Mouse (Mus musculus): Measurements from ENCODE around the gene Otub2. TPM values are rescaled to one million over a fixed set of nuclear protein-coding genes. Genes with fewer than 3 reads are reported as not detected.

Otub2 gene
- polyA plus RNA-seq, 2 experiments from 2014 or later: 1.7 TPM

- ATAC-seq: no peak
These were observed 56.6 kb downstream of the Otub2 start for GRCm38 (mm10) chr12:103445060-103445459.

DNA sequence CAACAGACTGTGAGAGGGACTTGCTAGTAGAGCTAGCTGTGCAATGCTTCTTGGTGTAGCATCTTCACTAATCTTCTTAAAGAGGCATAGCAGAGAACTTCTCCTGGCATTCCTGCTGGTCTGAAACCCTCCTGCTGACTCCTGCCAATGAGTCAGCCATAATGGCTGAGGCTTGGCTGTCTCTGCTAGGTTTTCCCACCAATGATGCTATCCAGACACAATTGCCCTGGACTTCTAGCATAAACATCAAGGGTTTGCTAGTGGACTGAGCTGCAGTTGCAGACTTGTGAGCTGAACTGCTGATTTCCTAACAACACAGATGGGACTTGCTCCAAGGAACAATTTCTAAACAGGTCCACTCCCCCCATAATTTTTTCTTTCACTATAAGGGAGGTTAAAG lies 64.9 kb downstream of the Otub2 start:
- ATAC-seq: no peak

Other genes starting within 250 kb of the Otub2 start
- gene Prima1, start 146.5 kb upstream of the Otub2 start, polyA plus RNA-seq (2017; shearing (Covaris generic)): not detected
- gene Fam181a, start 77.7 kb upstream of the Otub2 start, polyA plus RNA-seq (2017; shearing (Covaris generic)): not detected
- 10 to 100 TPM; 14.2 to 37.7 TPM for gene Asb2, start 32.7 kb upstream of the Otub2 start, polyA plus RNA-seq (2017; shearing (Covaris generic))
- gene 9330161L09Rik, start 19.1 kb downstream of the Otub2 start, polyA plus RNA-seq (2017; shearing (Covaris generic)): 1 to 10 TPM in 1 of 2 experiments, not detected in 1; 1.1 TPM
- 100 to 1,000 TPM; 193 to 282 TPM for gene Ddx24, start 37.1 kb downstream of the Otub2 start, polyA plus RNA-seq (2017; shearing (Covaris generic))
- 100 to 1,000 TPM; 252 to 334 TPM for gene Ifi27, start 45.5 kb downstream of the Otub2 start, polyA plus RNA-seq (2017; shearing (Covaris generic))
- gene Ifi27l2a, start 55.0 kb downstream of the Otub2 start, polyA plus RNA-seq (2017; shearing (Covaris generic)): 1,000 to 10,000 TPM; 1,686 to 1,965 TPM
- not detected for gene Ifi27l2b, start 68.5 kb downstream of the Otub2 start, polyA plus RNA-seq (2017; shearing (Covaris generic))
- under 1 TPM in 1 of 2 experiments, not detected in 1; 0.17 TPM for gene Ppp4r4, start 143.6 kb downstream of the Otub2 start, polyA plus RNA-seq (2017; shearing (Covaris generic))
- not detected for gene Serpina10, start 242.8 kb downstream of the Otub2 start, polyA plus RNA-seq (2017; shearing (Covaris generic))

Measured in activated CD4-positive, CD25-positive, alpha-beta regulatory T cell, adult 4 months (primary cell).